Mouse (Mus musculus) frontal cortex, adult 2 months (tissue): ENCODE results near the gene Gm128. TPM values are rescaled to one million over a fixed set of nuclear protein-coding genes. Genes with fewer than 3 reads are reported as not detected.

ENCODE experiments used
- DNase-seq, 2 experiments: peaks; one replicate each; pipeline ENCODE4 v3.0.0; 2022; ENCODE audit warnings: low spot score in 1 of 2; ENCODE audit errors: extremely low spot score in 1 of 2
- polyA plus RNA-seq: library from polyadenylated mRNA; depleted of rRNA; stranded (reverse); fragments of >200 nt; gene quantifications from 2 replicates; pipeline ENCODE4 v1.2.3, GENCODE M21; 2012; rRNA removed

The Gm128 gene
- 0.29 and 0.30 TPM in 2 replicates for polyA plus RNA-seq

GRCm38 (mm10) chr3:95241498-95241897 lies at the start of gene Gm128:
Gene Gm128 (minus strand): TSS chr3:95241598.
- DNase-seq, result no peak

- no peak for DNase-seq
Measured at GRCm38 (mm10) chr3:95291041-95291440, 49.6 kb upstream of the Gm128 start.

GRCm38 (mm10) chr3:95290156-95290555 lies 48.8 kb upstream of the Gm128 start:
- no peak for DNase-seq

GRCm38 (mm10) chr3:95289419-95289818 lies 48.0 kb upstream of the Gm128 start:
- DNase-seq, result no peak

GRCm38 (mm10) chr3:95287541-95287940 lies 46.1 kb upstream of the Gm128 start:
- no peak for DNase-seq

- DNase-seq, result no peak
Measured at GRCm38 (mm10) chr3:95286510-95286909, 45.1 kb upstream of the Gm128 start.

- no peak for DNase-seq
Measured at GRCm38 (mm10) chr3:95286011-95286410, 44.6 kb upstream of the Gm128 start.

- no peak for DNase-seq
Measured at GRCm38 (mm10) chr3:95285390-95285789, 44.0 kb upstream of the Gm128 start.

- no peak for DNase-seq
Measured at GRCm38 (mm10) chr3:95284501-95285281, 43.3 kb upstream of the Gm128 start.

GRCm38 (mm10) chr3:95284062-95284461 lies 42.7 kb upstream of the Gm128 start:
- DNase-seq, result no peak

GRCm38 (mm10) chr3:95283589-95283941 lies 42.2 kb upstream of the Gm128 start:
- no peak for DNase-seq

GRCm38 (mm10) chr3:95282865-95283588 lies 41.6 kb upstream of the Gm128 start:
- peak in 1 of 2 experiments; percentile 74 for DNase-seq

GRCm38 (mm10) chr3:95282381-95282864 lies 41.0 kb upstream of the Gm128 start:
- peak in 1 of 2 experiments; percentile 38 for DNase-seq

GRCm38 (mm10) chr3:95281216-95282126 lies 40.1 kb upstream of the Gm128 start, which contains the start of the genes Mindy1 and Prune1:
Gene Mindy1 (plus strand): TSS chr3:95281345.
Gene Prune1 (minus strand): TSS chr3:95282076.
- peak; percentile 97 to 99 for DNase-seq

- DNase-seq, result peak in 1 of 2 experiments; percentile 34
Measured at GRCm38 (mm10) chr3:95280747-95281146, 39.3 kb upstream of the Gm128 start.

GRCm38 (mm10) chr3:95277149-95277551 lies 35.8 kb upstream of the Gm128 start:
- DNase-seq, result no peak

- no peak for DNase-seq
Measured at GRCm38 (mm10) chr3:95276428-95276934, 35.1 kb upstream of the Gm128 start.

- DNase-seq, result no peak
Measured at GRCm38 (mm10) chr3:95275161-95275560, 33.8 kb upstream of the Gm128 start.

GRCm38 (mm10) chr3:95274453-95274852 lies 33.1 kb upstream of the Gm128 start:
- no peak for DNase-seq

- DNase-seq, result no peak
Measured at GRCm38 (mm10) chr3:95273471-95273870, 32.1 kb upstream of the Gm128 start.
